Mouse (Mus musculus): ENCODE data around the gene Scnn1a. TPM values are rescaled to one million over a fixed set of nuclear protein-coding genes. Genes with fewer than 3 reads are reported as not detected.

The Scnn1a gene
- polyA plus RNA-seq, 1 experiment: 0.20 TPM

DNA sequence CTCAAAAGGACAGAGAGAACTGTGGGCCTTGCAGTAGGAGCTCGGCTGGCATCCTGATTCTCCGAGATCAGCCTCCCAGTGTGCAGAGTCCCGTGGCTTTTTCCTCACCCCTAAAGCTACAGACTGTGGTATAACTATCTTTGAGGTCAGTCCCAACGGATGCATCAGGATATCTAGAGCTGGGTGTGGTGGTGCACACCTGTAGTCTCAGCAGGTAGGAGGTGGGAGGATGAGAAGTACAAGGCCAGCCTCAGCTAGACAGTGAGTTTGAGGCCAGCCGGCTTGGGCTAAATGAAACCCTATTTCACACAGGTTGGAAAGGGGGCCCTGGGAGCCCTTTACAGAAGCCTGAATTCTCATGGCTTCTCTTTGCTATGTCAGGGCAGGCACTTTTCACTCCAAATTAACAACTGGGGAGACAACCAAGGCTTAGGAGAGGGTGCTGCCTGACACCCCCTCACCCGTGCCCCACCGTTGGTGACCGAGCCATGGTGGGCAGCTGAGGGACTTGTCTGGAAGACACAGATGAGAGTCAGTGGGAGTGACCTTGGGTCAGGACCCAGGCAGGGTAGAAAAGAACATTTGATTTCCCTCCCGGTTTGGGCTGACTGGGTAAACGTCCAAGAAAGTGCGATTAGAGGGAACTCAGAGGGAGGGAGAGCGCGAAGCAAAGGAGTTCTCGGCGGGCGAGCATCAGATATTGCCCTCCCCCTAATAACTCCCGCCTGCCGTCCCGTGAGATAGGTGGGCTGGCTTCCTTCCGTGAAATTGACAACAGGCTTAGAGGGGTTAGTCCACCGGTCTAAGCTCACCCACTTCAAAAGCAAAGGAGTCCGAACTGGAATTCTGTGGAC is 28.5 kb downstream of the Scnn1a start, which contains the start of gene Tnfrsf1a:
Gene Tnfrsf1a (plus strand): TSS at position 642 of the 854 bp plus-strand sequence.
- Histone ChIP-seq H3K27me3 (ENCODE audit: control insufficient read depth, insufficient read depth, insufficient read length) (peaks cover under 1% of the 10 kb centered on the region), H3K79me2 (ENCODE audit: control insufficient read depth, insufficient read depth) (peaks cover 47% of the 10 kb centered on the region), H3K4me2 (ENCODE audit: low read depth) (peak within 1 kb of the TSS; percentile 93), H3K4me3 (peak within 1 kb of the TSS; percentile 90), H3ac (ENCODE audit: control insufficient read depth, insufficient read length) (peak within 1 kb of the TSS; percentile 87), H3K36me3 (ENCODE audit: control insufficient read depth, insufficient read depth) (no peaks in the 10 kb centered on the region)
- no peak for TF ChIP-seq MYOG (IDR thresholded peaks at IDR 0.05; ENCODE audit: control insufficient read depth in 1 of 3, insufficient read depth in 1 of 3, insufficient read length in 2 of 3, low read depth in 2 of 3)
- TF ChIP-seq REST (IDR thresholded peaks at IDR 0.05; ENCODE audit: insufficient read depth, insufficient read length): no peak
- TF ChIP-seq POLR2A (IDR thresholded peaks at IDR 0.05; ENCODE audit: insufficient read length, low read depth): no peak
- TF ChIP-seq E2F4 (IDR thresholded peaks at IDR 0.05; ENCODE audit: insufficient read depth): no peak
- no peak for TF ChIP-seq USF1 (IDR thresholded peaks at IDR 0.05; ENCODE audit: low read depth)
- no peak for TF ChIP-seq CEBPB (IDR thresholded peaks at IDR 0.05; ENCODE audit: insufficient read depth, poor library complexity, severe bottlenecking)
- TF ChIP-seq TCF12 (IDR thresholded peaks at IDR 0.05; ENCODE audit: insufficient read depth, poor library complexity, severe bottlenecking): no peak
- no peak for TF ChIP-seq MAX (IDR thresholded peaks at IDR 0.05; ENCODE audit: low read depth)
- TF ChIP-seq SRF (IDR thresholded peaks at IDR 0.05; ENCODE audit: control insufficient read depth, insufficient read length, low read depth): no peak
- TF ChIP-seq POLR2AphosphoS2 (IDR thresholded peaks at IDR 0.05; ENCODE audit: insufficient read length, low read depth): no peak
- no peak for TF ChIP-seq MYOD1 (IDR thresholded peaks at IDR 0.05; ENCODE audit: control insufficient read depth in 1 of 3, insufficient read length in 2 of 3, low read depth in 2 of 3)
- TF ChIP-seq TCF3 (IDR thresholded peaks at IDR 0.05; ENCODE audit: insufficient read length, low read depth): no peak

DNA sequence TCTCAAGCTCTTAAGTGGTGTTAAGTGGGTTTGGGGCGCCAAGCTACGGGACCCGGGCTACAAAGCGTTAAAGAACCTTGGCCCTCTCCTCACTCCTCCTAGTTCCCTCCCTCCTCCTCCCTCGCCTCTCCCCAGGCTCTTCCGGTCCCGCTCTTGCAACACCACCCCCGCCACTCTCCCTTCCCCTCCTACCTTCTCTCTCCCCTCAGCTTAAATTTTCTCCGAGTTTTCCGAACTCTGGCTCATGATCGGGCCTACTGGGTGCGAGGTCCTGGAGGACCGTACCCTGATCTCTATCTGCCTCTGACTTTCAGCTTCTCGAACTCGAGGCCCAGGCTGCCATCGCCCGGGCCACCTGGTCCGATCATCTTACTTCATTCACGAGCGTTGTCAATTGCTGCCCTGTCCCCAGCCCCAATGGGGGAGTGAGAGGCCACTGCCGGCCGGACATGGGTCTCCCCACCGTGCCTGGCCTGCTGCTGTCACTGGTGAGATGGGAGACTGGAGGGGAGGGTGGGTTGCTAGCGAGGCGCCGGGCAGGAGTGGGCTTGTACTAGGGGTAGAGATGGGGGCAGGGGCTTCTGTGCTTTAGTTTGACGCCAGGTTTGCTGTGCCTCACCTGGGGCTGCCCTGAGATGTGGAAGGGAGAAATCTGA is 29.2 kb downstream of the Scnn1a start:
- peak; percentile 22 for TF ChIP-seq POLR2A (IDR thresholded peaks at IDR 0.05; ENCODE audit: insufficient read length, low read depth)
- no peak for TF ChIP-seq MYOG (IDR thresholded peaks at IDR 0.05; ENCODE audit: control insufficient read depth in 1 of 3, insufficient read depth in 1 of 3, insufficient read length in 2 of 3, low read depth in 2 of 3)
- TF ChIP-seq CEBPB (IDR thresholded peaks at IDR 0.05; ENCODE audit: insufficient read depth, poor library complexity, severe bottlenecking): peak; percentile 77
- no peak for TF ChIP-seq REST (IDR thresholded peaks at IDR 0.05; ENCODE audit: insufficient read depth, insufficient read length)
- Histone ChIP-seq H3K4me3 (peak overlapping the region; percentile 90), H3K27me3 (ENCODE audit: control insufficient read depth, insufficient read depth, insufficient read length) (no peaks in the 10 kb centered on the region), H3ac (ENCODE audit: control insufficient read depth, insufficient read length) (peak overlapping the region; percentile 87), H3K79me2 (ENCODE audit: control insufficient read depth, insufficient read depth) (peaks cover 51% of the 10 kb centered on the region), H3K4me2 (ENCODE audit: low read depth) (peak overlapping the region; percentile 93), H3K36me3 (ENCODE audit: control insufficient read depth, insufficient read depth) (no peaks in the 10 kb centered on the region)

DNA sequence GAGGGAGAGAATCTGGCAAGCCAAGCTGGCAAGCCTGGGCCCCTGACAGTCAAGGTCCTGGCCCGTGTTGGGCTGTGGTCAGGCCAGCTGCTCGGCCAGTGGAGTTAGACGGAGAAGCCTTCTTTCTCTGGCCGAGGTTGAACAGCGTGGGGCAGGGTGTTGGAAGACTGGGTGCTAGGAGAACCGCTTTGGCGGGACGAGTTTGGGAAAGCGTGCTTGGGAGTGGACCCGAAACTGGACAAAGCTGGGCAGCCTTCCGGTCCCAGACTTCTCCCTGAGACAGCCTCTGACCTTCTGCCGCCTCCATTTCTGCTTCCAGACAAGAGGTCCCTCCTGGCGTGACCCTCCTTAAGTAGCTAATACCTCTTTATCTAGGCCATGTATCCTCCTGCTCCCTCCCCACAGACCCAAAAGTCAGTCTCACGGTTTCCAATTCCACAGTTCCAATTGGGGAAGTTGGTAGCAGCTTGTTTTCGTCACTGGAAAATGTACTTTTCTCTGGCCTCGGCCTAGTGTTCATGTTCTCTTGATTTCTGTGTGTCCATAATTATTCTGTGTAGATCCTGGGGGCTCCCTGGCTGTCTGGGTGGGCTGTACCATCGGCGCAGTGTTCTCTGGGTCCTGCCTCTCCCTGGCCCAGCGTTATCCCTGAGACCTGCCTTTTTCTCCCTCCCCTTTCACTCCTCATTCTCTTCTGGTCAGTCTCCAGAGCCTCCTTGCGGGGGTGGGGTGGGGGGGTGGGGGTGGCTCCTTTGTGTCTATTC is 30.0 kb downstream of the Scnn1a start:
- H3K27me3 ChIP-seq (ENCODE audit: control insufficient read depth, insufficient read depth, insufficient read length): no peaks in the 10 kb centered on the region
- no peak for TF ChIP-seq USF1 (IDR thresholded peaks at IDR 0.05; ENCODE audit: low read depth)
- peak in 2 of 3 experiments; percentile 67 to 71 for TF ChIP-seq MYOD1 (IDR thresholded peaks at IDR 0.05; ENCODE audit: control insufficient read depth in 1 of 3, insufficient read length in 2 of 3, low read depth in 2 of 3)
- TF ChIP-seq POLR2A (IDR thresholded peaks at IDR 0.05; ENCODE audit: insufficient read length, low read depth): peak; percentile 39
- peak; percentile 59 to 89 (median 74) for TF ChIP-seq MYOG (IDR thresholded peaks at IDR 0.05; ENCODE audit: control insufficient read depth in 1 of 3, insufficient read depth in 1 of 3, insufficient read length in 2 of 3, low read depth in 2 of 3)
- peak overlapping the region; percentile 90 for H3K4me3 ChIP-seq
- H3K36me3 ChIP-seq (ENCODE audit: control insufficient read depth, insufficient read depth): no peaks in the 10 kb centered on the region
- peak overlapping the region; percentile 93 for H3K4me2 ChIP-seq (ENCODE audit: low read depth)
- peak overlapping the region; percentile 87 for H3ac ChIP-seq (ENCODE audit: control insufficient read depth, insufficient read length)
- H3K79me2 ChIP-seq (ENCODE audit: control insufficient read depth, insufficient read depth): peaks cover 58% of the 10 kb centered on the region

DNA sequence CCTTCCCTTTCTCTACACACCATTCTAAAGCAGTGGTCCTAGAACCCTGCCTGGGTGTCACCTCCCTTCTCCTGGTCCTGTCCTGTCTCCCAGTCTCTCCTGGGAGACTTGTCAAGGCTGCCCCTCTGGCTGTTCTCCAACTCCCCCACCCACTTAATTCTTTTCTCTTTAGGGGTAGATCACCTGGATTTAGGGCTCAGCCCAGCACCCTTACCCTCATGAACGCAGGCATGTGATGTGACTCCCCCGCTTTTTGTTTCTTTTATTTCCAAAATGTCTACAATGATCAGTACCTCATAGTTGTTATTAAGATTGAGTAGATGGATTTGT is 30.5 kb downstream of the Scnn1a start:
- Histone ChIP-seq H3K79me2 (ENCODE audit: control insufficient read depth, insufficient read depth) (peaks cover 64% of the 10 kb centered on the region), H3K27me3 (ENCODE audit: control insufficient read depth, insufficient read depth, insufficient read length) (no peaks in the 10 kb centered on the region), H3ac (ENCODE audit: control insufficient read depth, insufficient read length) (no peak overlapping the region), H3K4me3 (peak overlapping the region; percentile 90), H3K36me3 (ENCODE audit: control insufficient read depth, insufficient read depth) (no peaks in the 10 kb centered on the region), H3K4me2 (ENCODE audit: low read depth) (peak overlapping the region; percentile 93)
- TF ChIP-seq USF1 (IDR thresholded peaks at IDR 0.05; ENCODE audit: low read depth) (no peak), TCF12 (IDR thresholded peaks at IDR 0.05; ENCODE audit: insufficient read depth, poor library complexity, severe bottlenecking) (no peak), MAX (IDR thresholded peaks at IDR 0.05; ENCODE audit: low read depth) (no peak), SRF (IDR thresholded peaks at IDR 0.05; ENCODE audit: control insufficient read depth, insufficient read length, low read depth) (no peak), MYOD1 (IDR thresholded peaks at IDR 0.05; ENCODE audit: control insufficient read depth in 1 of 3, insufficient read length in 2 of 3, low read depth in 2 of 3) (no peak), POLR2AphosphoS2 (IDR thresholded peaks at IDR 0.05; ENCODE audit: insufficient read length, low read depth) (no peak), MYOG (IDR thresholded peaks at IDR 0.05; ENCODE audit: control insufficient read depth in 1 of 3, insufficient read depth in 1 of 3, insufficient read length in 2 of 3, low read depth in 2 of 3) (no peak), TCF3 (IDR thresholded peaks at IDR 0.05; ENCODE audit: insufficient read length, low read depth) (no peak), CEBPB (IDR thresholded peaks at IDR 0.05; ENCODE audit: insufficient read depth, poor library complexity, severe bottlenecking) (no peak), POLR2A (IDR thresholded peaks at IDR 0.05; ENCODE audit: insufficient read length, low read depth) (no peak), E2F4 (IDR thresholded peaks at IDR 0.05; ENCODE audit: insufficient read depth) (no peak), REST (IDR thresholded peaks at IDR 0.05; ENCODE audit: insufficient read depth, insufficient read length) (no peak)
